Mouse (Mus musculus) testis, adult 2 months (tissue): ENCODE data around the gene Rab11fip4.

Experiments used
- CTCF ChIP-seq: fragments of 200-500 bp; IDR thresholded peaks from 2 replicates; pipeline ENCODE4 v1.5.1; 2012; ENCODE audit warnings: low read depth, mild to moderate bottlenecking, inconsistent platforms, low read length, moderate library complexity; ENCODE audit not compliant: control insufficient read depth, insufficient read depth, insufficient replicate concordance
- POLR2A ChIP-seq: fragments of 200-500 bp; IDR thresholded peaks from 2 replicates; pipeline ENCODE4 v1.6.1; 2012; ENCODE audit warnings: low read depth, mild to moderate bottlenecking, inconsistent platforms, low read length, moderate library complexity; ENCODE audit not compliant: control insufficient read depth

DNA sequence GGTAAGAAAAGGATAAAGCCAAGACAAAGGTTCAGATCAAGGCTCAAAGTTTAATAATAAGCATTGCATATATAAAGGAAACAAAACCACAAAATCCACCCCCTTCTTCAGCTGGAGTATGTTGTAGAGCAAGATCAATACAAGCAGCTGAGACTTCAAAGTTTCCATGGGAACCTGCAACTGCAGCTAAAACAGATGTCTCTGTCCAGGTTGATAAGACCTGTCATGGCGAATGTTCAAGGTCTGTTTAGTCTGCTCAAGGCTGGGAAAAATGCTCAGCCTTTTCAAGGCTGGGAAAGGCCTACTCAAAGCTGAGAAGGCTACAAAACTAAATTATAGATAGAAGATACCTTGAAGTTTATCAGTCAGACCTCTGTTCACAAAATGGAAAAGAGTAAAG lies 38.4 kb upstream of the Rab11fip4 start:
- TF ChIP-seq POLR2A (no peak), CTCF (no peak)
